Mouse (Mus musculus): ENCODE measurements at regions not wholly inside any gene's neighbourhood (a gene's known extent, or its start where the extent isn't known, plus 50 kb on each side); places are given as distances from the start of the nearest gene placed in this dataset.

GRCm38 (mm10) chr12:71544401-71545159 lies 234.9 kb downstream of the Dact1 start:
- in situ Hi-C loops (cut with MboI; ENCODE audit: low pct_unique_long_range_greater_than_20kb in 1 of 2, low sequenced_read_pairs in 2 of 2, unreplicated experiment in 1 of 2), result no loop called here

DNA sequence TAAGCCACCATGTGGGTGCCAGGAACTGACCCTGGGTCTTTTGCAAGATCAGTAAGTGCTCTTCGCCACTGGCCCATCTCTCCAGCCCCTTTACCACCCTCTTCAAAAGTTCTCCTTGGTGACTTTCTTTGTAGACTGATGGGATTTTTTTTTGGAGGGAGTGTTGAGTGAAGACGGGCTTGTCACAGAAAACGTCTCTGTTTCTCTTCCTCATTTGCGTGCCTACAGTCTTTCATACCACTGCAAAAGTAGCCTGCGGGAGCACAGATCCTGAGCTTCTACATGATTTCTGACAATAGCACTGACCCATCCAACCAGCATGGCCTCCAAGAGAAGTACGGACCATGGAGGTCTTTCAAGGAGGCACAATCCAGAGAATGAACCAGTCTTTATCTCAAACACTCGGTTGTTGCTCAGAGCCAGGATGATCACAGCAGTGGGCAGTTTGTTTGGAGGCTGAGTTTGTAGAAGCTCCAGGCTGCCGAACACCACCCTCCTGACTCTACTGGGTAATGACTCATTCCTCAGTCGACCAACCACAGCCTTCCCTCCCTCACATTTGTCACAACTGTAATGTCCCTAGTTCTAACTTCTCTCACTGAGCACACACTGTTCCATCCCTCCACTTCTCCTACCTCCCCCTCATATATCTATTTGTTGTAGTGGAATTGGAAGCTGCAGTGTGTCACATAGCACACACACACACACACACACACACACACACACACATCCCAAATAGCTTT lies 237.0 kb downstream of the Dact1 start:
- in situ Hi-C loops (cut with MboI; ENCODE audit: low pct_unique_long_range_greater_than_20kb in 1 of 2, low sequenced_read_pairs in 2 of 2, unreplicated experiment in 1 of 2), result no loop called here

GRCm38 (mm10) chr12:71549336-71549735 lies 239.7 kb downstream of the Dact1 start:
- in situ Hi-C loops (cut with MboI; ENCODE audit: low pct_unique_long_range_greater_than_20kb in 1 of 2, low sequenced_read_pairs in 2 of 2, unreplicated experiment in 1 of 2), result no loop called here

GRCm38 (mm10) chr12:71554212-71554611 lies 244.5 kb downstream of the Dact1 start:
- in situ Hi-C loops (cut with MboI; ENCODE audit: low pct_unique_long_range_greater_than_20kb in 1 of 2, low sequenced_read_pairs in 2 of 2, unreplicated experiment in 1 of 2), result no loop called here

GRCm38 (mm10) chr12:71561259-71561658 lies 251.6 kb downstream of the Dact1 start:
- in situ Hi-C loops (cut with MboI; ENCODE audit: low pct_unique_long_range_greater_than_20kb in 1 of 2, low sequenced_read_pairs in 2 of 2, unreplicated experiment in 1 of 2), result no loop called here

DNA sequence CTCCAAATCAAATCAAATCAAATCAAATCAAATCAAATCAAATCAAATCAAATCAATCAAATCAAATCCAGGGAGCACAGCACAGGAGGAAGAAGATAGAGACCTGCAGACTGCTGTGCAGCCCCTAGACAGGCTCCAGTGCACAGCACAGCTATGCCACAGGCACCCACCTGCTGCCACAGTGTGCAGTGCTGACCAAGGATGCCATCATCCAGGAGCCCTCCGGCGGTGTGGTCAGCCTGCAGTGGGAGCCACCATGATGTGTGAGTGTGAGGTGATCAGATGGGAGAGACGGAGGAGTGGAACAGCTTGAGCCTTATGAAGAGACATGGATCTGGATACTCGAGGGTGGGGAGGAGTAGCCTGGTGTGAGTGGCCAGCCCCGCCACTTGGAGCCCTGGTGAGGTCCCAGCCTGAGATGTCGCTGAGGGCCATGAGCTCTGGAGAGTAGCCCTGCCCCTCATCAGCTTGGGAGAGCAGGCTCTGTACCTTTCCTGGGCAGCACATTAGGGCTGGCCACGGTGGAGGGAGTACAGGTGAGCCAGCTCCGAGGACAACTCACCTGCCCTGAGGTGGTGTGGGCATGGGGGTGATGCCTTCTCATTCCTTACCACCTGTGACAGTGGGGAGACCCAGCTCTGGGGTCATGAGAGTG lies 252.4 kb downstream of the Dact1 start:
- in situ Hi-C loops (cut with MboI; ENCODE audit: low pct_unique_long_range_greater_than_20kb in 1 of 2, low sequenced_read_pairs in 2 of 2, unreplicated experiment in 1 of 2), result no loop called here

DNA sequence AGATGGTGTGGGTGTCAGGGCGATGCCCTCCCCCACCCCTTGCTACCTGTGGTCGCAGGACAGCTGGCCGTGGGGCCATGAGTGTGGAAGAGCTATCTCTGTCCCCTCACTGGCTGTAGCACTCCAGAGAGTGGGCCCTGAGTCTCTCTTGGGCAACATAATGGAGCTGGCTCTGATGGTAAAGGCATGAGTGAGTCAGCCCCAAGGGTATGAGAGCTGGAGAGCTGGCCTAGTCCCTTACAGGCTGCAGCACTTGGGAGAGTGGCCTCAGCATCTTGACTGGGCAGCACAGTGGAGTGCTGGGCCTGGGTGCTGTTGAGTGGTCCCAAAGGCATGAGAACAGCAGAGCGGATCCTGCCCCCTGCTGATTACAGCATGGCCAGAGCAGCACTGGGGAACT lies 253.5 kb downstream of the Dact1 start:
- in situ Hi-C loops (cut with MboI; ENCODE audit: low pct_unique_long_range_greater_than_20kb in 1 of 2, low sequenced_read_pairs in 2 of 2, unreplicated experiment in 1 of 2), result no loop called here

- in situ Hi-C loops (cut with MboI; ENCODE audit: low pct_unique_long_range_greater_than_20kb in 1 of 2, low sequenced_read_pairs in 2 of 2, unreplicated experiment in 1 of 2), result no loop called here
Observed at GRCm38 (mm10) chr12:71566371-71566770, 256.7 kb downstream of the Dact1 start.

GRCm38 (mm10) chr12:71568251-71568650 lies 258.6 kb downstream of the Dact1 start:
- in situ Hi-C loops (cut with MboI; ENCODE audit: low pct_unique_long_range_greater_than_20kb in 1 of 2, low sequenced_read_pairs in 2 of 2, unreplicated experiment in 1 of 2), result no loop called here

GRCm38 (mm10) chr12:71568880-71569390 lies 259.3 kb downstream of the Dact1 start:
- in situ Hi-C loops (cut with MboI; ENCODE audit: low pct_unique_long_range_greater_than_20kb in 1 of 2, low sequenced_read_pairs in 2 of 2, unreplicated experiment in 1 of 2), result no loop called here

GRCm38 (mm10) chr12:71569662-71570061 lies 260.0 kb downstream of the Dact1 start:
- in situ Hi-C loops (cut with MboI; ENCODE audit: low pct_unique_long_range_greater_than_20kb in 1 of 2, low sequenced_read_pairs in 2 of 2, unreplicated experiment in 1 of 2), result no loop called here

GRCm38 (mm10) chr12:71570116-71570515 lies 260.4 kb downstream of the Dact1 start:
- in situ Hi-C loops (cut with MboI; ENCODE audit: low pct_unique_long_range_greater_than_20kb in 1 of 2, low sequenced_read_pairs in 2 of 2, unreplicated experiment in 1 of 2), result no loop called here

- in situ Hi-C loops (cut with MboI; ENCODE audit: low pct_unique_long_range_greater_than_20kb in 1 of 2, low sequenced_read_pairs in 2 of 2, unreplicated experiment in 1 of 2), result no loop called here
Observed at GRCm38 (mm10) chr12:71572833-71573446, 257.9 kb upstream of the Daam1 start.

DNA sequence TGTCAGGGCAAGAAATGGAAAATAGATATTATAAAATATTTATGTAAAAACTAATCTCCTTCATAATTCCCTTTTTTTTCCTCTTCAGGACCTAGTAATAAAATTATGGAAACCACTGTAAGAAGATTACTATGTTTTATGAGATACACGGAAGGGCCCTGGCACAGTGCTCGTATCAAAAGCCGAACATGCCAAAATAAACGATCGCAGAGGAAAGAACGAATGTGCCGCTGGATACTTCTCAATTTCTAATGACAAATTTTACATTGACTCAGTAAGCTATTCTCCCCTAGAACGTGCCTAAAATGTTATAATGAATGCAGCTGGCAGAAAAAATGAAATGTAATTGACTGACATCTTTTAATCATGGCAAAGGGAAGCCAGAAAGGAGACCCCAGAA lies 257.4 kb upstream of the Daam1 start:
- in situ Hi-C loops (cut with MboI; ENCODE audit: low pct_unique_long_range_greater_than_20kb in 1 of 2, low sequenced_read_pairs in 2 of 2, unreplicated experiment in 1 of 2), result no loop called here

DNA sequence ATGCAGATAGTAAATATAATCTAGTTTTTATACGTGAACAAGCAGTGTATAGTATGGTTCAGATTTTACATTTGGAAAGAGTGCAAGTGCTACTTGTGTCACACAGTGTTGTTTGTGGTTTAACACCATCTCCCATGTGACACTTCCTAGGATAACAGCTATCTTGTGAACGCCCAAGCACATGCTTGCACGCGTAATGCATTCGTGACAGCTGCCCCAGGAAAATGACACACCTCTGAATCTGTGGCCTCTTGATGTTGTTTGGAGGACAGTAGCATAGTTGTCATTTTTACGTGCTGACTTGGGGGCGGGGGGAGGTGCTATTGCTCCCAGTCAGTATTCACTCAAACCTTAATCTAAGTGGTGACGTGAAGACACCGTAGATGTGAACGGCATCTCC lies 256.2 kb upstream of the Daam1 start:
- in situ Hi-C loops (cut with MboI; ENCODE audit: low pct_unique_long_range_greater_than_20kb in 1 of 2, low sequenced_read_pairs in 2 of 2, unreplicated experiment in 1 of 2), result no loop called here

- in situ Hi-C loops (cut with MboI; ENCODE audit: low pct_unique_long_range_greater_than_20kb in 1 of 2, low sequenced_read_pairs in 2 of 2, unreplicated experiment in 1 of 2), result no loop called here
Observed at GRCm38 (mm10) chr12:71577349-71577748, 253.5 kb upstream of the Daam1 start.

- in situ Hi-C loops (cut with MboI; ENCODE audit: low pct_unique_long_range_greater_than_20kb in 1 of 2, low sequenced_read_pairs in 2 of 2, unreplicated experiment in 1 of 2), result no loop called here
Observed at GRCm38 (mm10) chr12:71578006-71578405, 252.9 kb upstream of the Daam1 start.

GRCm38 (mm10) chr12:71578912-71579311 lies 252.0 kb upstream of the Daam1 start:
- in situ Hi-C loops (cut with MboI; ENCODE audit: low pct_unique_long_range_greater_than_20kb in 1 of 2, low sequenced_read_pairs in 2 of 2, unreplicated experiment in 1 of 2), result no loop called here

Measured in mouse embryonic stem cell (cell line).